Comparison of ENCODE assay signal across 27 mouse cellular contexts in genomic region chr6:127992993-127993392, GRCm38 (mm10).
A peak's percentile ranks its signal among the peaks of the same experiment; 100 is the strongest.
DNase-seq lines count a peak whose midpoint lies in the region; ATAC-seq and TF ChIP-seq lines count a peak whose summit lies in the region.
"Had no signal": no experiment of that assay in that cellular context is flagged by ENCODE, and none has a peak within 500 bp of the region (broad histone marks: within the 10 kb centered on the region; RNA-seq: fewer than 3 reads in every experiment).

No protein-coding gene starts in this region.

- H3K9me3 ChIP-seq in heart, embryonic 12.5 days (replicated peaks) = no peaks in the 10 kb centered on the region
- H3K9me3 ChIP-seq in hindbrain, postnatal 0 days (ENCODE audit: low read length) = no peaks in the 10 kb centered on the region
- H3K9me3 ChIP-seq in hindbrain, embryonic 12.5 days (replicated peaks) = no peaks in the 10 kb centered on the region
- H3K9me3 ChIP-seq in neural tube, embryonic 12.5 days = no peaks in the 10 kb centered on the region
- H3K9me3 ChIP-seq: embryonic facial prominence, embryonic 13.5 days; forebrain, embryonic 13.5 days; kidney, embryonic 15.5 days; liver, embryonic 15.5 days; neural tube, embryonic 13.5 days had no signal

- ATAC-seq in heart, embryonic 12.5 days (ENCODE audit: insufficient number of reproducible peaks, low FRiP score) = no peak
- ATAC-seq in hindbrain, postnatal 0 days = peak; percentile 61
- no peak for ATAC-seq in hindbrain, embryonic 12.5 days (ENCODE audit: low FRiP score)
- 0 out of 2 replicates have a peak, but pooled peaks have one; percentile 10 for ATAC-seq in neural tube, embryonic 12.5 days (ENCODE audit: low FRiP score, low read depth)
- ATAC-seq: CD4-positive, CD25-positive, alpha-beta regulatory T cell, adult 4 months; forebrain, embryonic 13.5 days; intestine, postnatal 0 days had no signal

- no peak overlapping the region for H3K9ac ChIP-seq in heart, embryonic 12.5 days
- H3K9ac ChIP-seq in hindbrain, postnatal 0 days (replicated peaks; ENCODE audit: low read length) = no peak overlapping the region
- no peak overlapping the region for H3K9ac ChIP-seq in hindbrain, embryonic 12.5 days
- H3K9ac ChIP-seq in neural tube, embryonic 12.5 days = no peak overlapping the region
- H3K9ac ChIP-seq: embryonic facial prominence, embryonic 13.5 days; forebrain, embryonic 13.5 days; kidney, embryonic 15.5 days; liver, embryonic 15.5 days; neural tube, embryonic 13.5 days had no signal

- DNase-seq in cerebellum, adult 9-11 months = peak; percentile 68
- DNase-seq in cerebellum, adult 9-10 months = no peak
- DNase-seq in heart, adult 9 months (ENCODE audit: low spot score in 2 of 2) = no peak
- peak; percentile 61 for DNase-seq in hindbrain, postnatal 0 days (ENCODE audit: low spot score)
- DNase-seq in neural tube, embryonic 10.5 days (ENCODE audit: extremely low spot score, low spot score) = no peak
- DNase-seq: adrenal gland, postnatal 25 days; cerebellum, adult 11 months; gastrocnemius, postnatal 10 days; heart, postnatal 10 days; kidney, postnatal 36 days; liver; lung, postnatal 4 days; retina, postnatal 1 day; right cerebral cortex, postnatal 25 days; spleen, adult 18-20 months had no signal

- peaks cover 10% of the 10 kb centered on the region for H3K36me3 ChIP-seq in heart, embryonic 12.5 days
- H3K36me3 ChIP-seq in hindbrain, postnatal 0 days (ENCODE audit: insufficient read depth, low read length) = no peaks in the 10 kb centered on the region
- no peaks in the 10 kb centered on the region for H3K36me3 ChIP-seq in hindbrain, embryonic 12.5 days
- H3K36me3 ChIP-seq in neural tube, embryonic 12.5 days = no peaks in the 10 kb centered on the region
- H3K36me3 ChIP-seq: liver, embryonic 15.5 days; neural tube, embryonic 13.5 days had no signal

- H3K4me2 ChIP-seq in heart, embryonic 12.5 days = no peak overlapping the region
- no peak overlapping the region for H3K4me2 ChIP-seq in hindbrain, postnatal 0 days (ENCODE audit: low read depth, low read length)
- H3K4me2 ChIP-seq in hindbrain, embryonic 12.5 days (replicated peaks) = no peak overlapping the region
- no peak overlapping the region for H3K4me2 ChIP-seq in neural tube, embryonic 12.5 days (replicated peaks)
- H3K4me2 ChIP-seq: embryonic facial prominence, embryonic 13.5 days; forebrain, embryonic 13.5 days; kidney, embryonic 15.5 days; liver, embryonic 15.5 days; midbrain, embryonic 11.5 days; neural tube, embryonic 13.5 days had no signal

- no peak for TF ChIP-seq CTCF in hindbrain, postnatal 0 days (IDR thresholded peaks at IDR 0.05; ENCODE audit: low read depth)

- no peak overlapping the region for H3K4me3 ChIP-seq in heart, embryonic 12.5 days
- no peak overlapping the region for H3K4me3 ChIP-seq in hindbrain, postnatal 0 days (ENCODE audit: low read length)
- no peak overlapping the region for H3K4me3 ChIP-seq in hindbrain, embryonic 12.5 days
- no peak overlapping the region for H3K4me3 ChIP-seq in neural tube, embryonic 12.5 days
- H3K4me3 ChIP-seq: embryonic facial prominence, embryonic 13.5 days; erythroblast, embryonic 14.5 days; forebrain, embryonic 13.5 days; kidney, embryonic 15.5 days; liver, embryonic 15.5 days; neural tube, embryonic 13.5 days had no signal

- WGBS in heart, embryonic 12.5 days = 88% methylated on average over 8 of the region's 8 CpGs
- 56% methylated on average over 8 of the region's 8 CpGs for WGBS in hindbrain, postnatal 0 days
- WGBS in hindbrain, embryonic 12.5 days = 82% methylated on average over 8 of the region's 8 CpGs
- 85% methylated on average over 8 of the region's 8 CpGs for WGBS in neural tube, embryonic 12.5 days

- 0 out of 2 replicates have a peak overlapping the region, but pooled peaks have one; percentile 97 for H3K27ac ChIP-seq in heart, embryonic 12.5 days (ENCODE audit: poor library complexity, severe bottlenecking)
- H3K27ac ChIP-seq in hindbrain, postnatal 0 days = no peak overlapping the region
- H3K27ac ChIP-seq in hindbrain, embryonic 12.5 days = no peak overlapping the region
- H3K27ac ChIP-seq in neural tube, embryonic 12.5 days = no peak overlapping the region
- H3K27ac ChIP-seq: embryonic facial prominence, embryonic 13.5 days; forebrain, embryonic 13.5 days; kidney, embryonic 15.5 days; liver, embryonic 15.5 days; neural tube, embryonic 13.5 days had no signal

- H3K4me1 ChIP-seq in heart, embryonic 12.5 days (replicated peaks) = peaks cover 73% of the 10 kb centered on the region
- H3K4me1 ChIP-seq in hindbrain, postnatal 0 days (ENCODE audit: insufficient read depth, low read length) = peaks cover 21% of the 10 kb centered on the region; the same call in 1 of the 2 replicates
- peaks cover 10% of the 10 kb centered on the region; the same call in 1 of the 2 replicates for H3K4me1 ChIP-seq in hindbrain, embryonic 12.5 days
- peaks cover 14% of the 10 kb centered on the region; the same call in 1 of the 2 replicates for H3K4me1 ChIP-seq in neural tube, embryonic 12.5 days
- H3K4me1 ChIP-seq: liver, embryonic 15.5 days had no signal

- H3K27me3 ChIP-seq in heart, embryonic 12.5 days (replicated peaks) = no peaks in the 10 kb centered on the region
- H3K27me3 ChIP-seq in hindbrain, postnatal 0 days (ENCODE audit: insufficient read depth, low read length) = no peaks in the 10 kb centered on the region
- no peaks in the 10 kb centered on the region for H3K27me3 ChIP-seq in hindbrain, embryonic 12.5 days
- no peaks in the 10 kb centered on the region for H3K27me3 ChIP-seq in neural tube, embryonic 12.5 days (replicated peaks)
- H3K27me3 ChIP-seq: embryonic facial prominence, embryonic 13.5 days; forebrain, embryonic 13.5 days; kidney, embryonic 15.5 days; liver, embryonic 15.5 days; neural tube, embryonic 13.5 days had no signal

Comparison
In these comparisons a context has a peak if more than half of its experiments do, and no peak if none do; other contexts are left out.
1. DNase-seq: peak in cerebellum, adult 9-11 months (single experiment) and hindbrain, postnatal 0 days (single experiment); none in cerebellum, adult 9-10 months (single experiment), heart, adult 9 months (0 of 2) and neural tube, embryonic 10.5 days (single experiment).
2. ATAC-seq: peak in hindbrain, postnatal 0 days (single experiment) and neural tube, embryonic 12.5 days (single experiment); none in heart, embryonic 12.5 days (single experiment) and hindbrain, embryonic 12.5 days (single experiment).